Mouse (Mus musculus): ENCODE measurements at regions not wholly inside any gene's neighbourhood (a gene's known extent, or its start where the extent isn't known, plus 50 kb on each side); places are given as distances from the start of the nearest gene placed in this dataset.
"Not testable (repeated sequence)": the region's sequence is repeated elsewhere in the genome, so short reads cannot be mapped to it uniquely, and the experiment has no call there.

DNA sequence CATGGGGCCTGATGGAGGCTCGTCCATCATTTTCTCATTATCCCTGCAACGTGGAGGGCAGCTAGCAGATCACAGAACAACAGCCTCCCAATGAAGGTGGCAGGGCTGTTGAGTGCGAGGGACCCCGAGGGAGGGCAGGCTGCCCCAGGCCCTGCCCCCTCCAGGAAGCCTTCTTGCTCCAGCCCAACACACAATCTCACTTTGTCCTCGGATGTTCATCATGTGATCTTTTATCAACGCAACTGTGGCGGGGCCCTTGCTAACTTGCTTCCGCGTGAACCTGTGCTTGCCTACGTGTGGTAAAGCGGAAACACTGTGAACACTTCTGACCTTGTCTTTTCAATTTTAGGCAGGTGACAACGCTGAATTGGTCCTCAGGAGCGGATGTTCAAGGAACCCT is 147.6 kb upstream of the Rtl1 start:
- no peak overlapping the region for H3K4me3 ChIP-seq (ENCODE audit: insufficient read depth, low read length)
- no peak overlapping the region for H3K27ac ChIP-seq (ENCODE audit: insufficient read depth, low read length)
- TF ChIP-seq CTCF (IDR thresholded peaks at IDR 0.05; ENCODE audit: extremely low read depth, insufficient read depth, low read length) (no peak), POLR2A (IDR thresholded peaks at IDR 0.05; ENCODE audit: extremely low read depth, insufficient read depth, low read length) (no peak)
- H3K4me1 ChIP-seq (ENCODE audit: control insufficient read depth, insufficient read depth, low read length), result peaks cover 4% of the 10 kb centered on the region

DNA sequence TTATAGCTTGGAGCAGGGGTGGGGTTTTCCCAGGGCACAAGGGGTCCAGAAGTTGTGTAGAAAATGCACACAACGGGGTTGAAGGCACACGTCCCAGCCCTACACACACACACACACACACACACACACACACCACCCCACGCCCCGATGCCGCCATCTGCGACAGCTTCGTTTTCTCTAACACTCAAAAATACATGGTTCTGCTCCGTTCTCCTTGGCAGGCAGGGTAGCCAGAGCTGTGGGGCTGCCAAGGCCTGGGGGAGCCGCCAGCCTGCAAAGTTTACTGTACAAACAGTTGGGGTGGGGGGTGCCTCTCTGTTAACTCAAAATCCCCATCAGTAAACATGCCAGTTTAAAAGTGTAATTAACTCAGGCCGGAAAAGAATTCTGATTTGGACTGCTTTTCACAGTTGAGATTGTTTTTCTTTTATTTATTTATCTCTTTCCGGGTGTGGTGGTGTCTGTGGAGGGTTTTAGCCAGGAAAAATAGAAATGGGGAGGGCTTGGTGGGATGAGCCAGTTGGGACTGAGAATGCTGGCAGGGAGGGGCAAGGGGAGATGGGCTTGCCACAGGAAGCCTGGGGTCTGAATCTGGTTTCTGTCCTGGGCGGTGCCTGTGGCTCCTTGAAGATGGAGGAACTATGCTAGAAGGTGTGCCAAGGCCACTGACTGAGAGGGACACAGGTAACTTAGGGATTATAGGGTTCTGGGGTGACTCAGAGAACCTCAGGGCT is 148.4 kb upstream of the Rtl1 start:
- peaks cover 4% of the 10 kb centered on the region for H3K4me1 ChIP-seq (ENCODE audit: control insufficient read depth, insufficient read depth, low read length)
- H3K27ac ChIP-seq (ENCODE audit: insufficient read depth, low read length), result no peak overlapping the region
- H3K4me3 ChIP-seq (ENCODE audit: insufficient read depth, low read length), result no peak overlapping the region
- no peak for TF ChIP-seq CTCF (IDR thresholded peaks at IDR 0.05; ENCODE audit: extremely low read depth, insufficient read depth, low read length)
- no peak for TF ChIP-seq POLR2A (IDR thresholded peaks at IDR 0.05; ENCODE audit: extremely low read depth, insufficient read depth, low read length)

DNA sequence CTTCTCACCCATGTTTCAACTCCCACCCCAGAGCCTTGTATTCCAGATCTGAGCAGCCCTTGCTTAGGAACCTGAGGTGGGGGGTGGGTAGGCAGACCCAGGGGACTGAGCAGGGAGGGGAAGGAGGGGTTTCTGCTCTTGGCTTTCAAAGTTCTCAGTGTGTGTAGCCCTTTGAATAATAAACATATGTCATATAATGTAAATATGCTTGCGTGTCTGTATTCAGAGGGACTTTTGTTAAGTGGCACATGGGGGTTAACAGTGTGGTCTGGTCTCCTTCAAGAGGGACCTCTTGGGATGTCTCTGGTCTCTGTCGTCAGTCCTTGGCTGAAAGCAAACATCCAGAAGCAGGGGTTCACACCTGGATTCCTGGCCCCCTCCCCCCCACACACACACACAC is 149.1 kb upstream of the Rtl1 start:
- H3K4me3 ChIP-seq (ENCODE audit: insufficient read depth, low read length), result no peak overlapping the region
- TF ChIP-seq POLR2A (IDR thresholded peaks at IDR 0.05; ENCODE audit: extremely low read depth, insufficient read depth, low read length) (no peak), CTCF (IDR thresholded peaks at IDR 0.05; ENCODE audit: extremely low read depth, insufficient read depth, low read length) (no peak)
- peaks cover 4% of the 10 kb centered on the region for H3K4me1 ChIP-seq (ENCODE audit: control insufficient read depth, insufficient read depth, low read length)
- H3K27ac ChIP-seq (ENCODE audit: insufficient read depth, low read length), result no peak overlapping the region

DNA sequence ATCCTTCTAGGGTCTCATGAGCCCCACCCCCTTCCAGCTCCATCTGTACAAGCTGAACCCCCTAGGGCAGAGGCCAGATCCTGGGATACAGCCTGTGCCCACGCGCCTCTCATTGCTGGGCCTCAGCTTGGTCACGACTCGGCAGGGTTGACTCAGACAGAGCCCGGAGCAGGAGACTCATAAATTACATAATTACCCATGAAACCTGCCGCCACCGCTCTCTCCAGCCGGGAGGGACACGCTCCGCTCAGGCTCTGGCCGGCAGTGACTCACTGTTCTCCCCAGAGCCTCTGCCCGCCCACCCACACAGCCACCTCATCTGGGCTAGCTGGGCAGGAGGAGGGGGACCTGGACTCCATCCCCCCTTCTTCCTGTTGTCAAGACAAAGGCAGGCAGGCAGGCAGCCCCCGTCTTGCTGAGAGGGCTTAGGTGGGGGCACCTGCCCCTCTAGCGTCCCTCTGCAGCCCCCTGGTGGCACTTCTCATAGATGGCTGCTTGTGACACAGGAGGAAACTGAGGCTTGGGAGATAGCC is 149.6 kb upstream of the Rtl1 start:
- H3K4me3 ChIP-seq (ENCODE audit: insufficient read depth, low read length), result no peak overlapping the region
- H3K4me1 ChIP-seq (ENCODE audit: control insufficient read depth, insufficient read depth, low read length), result peaks cover 4% of the 10 kb centered on the region
- no peak overlapping the region for H3K27ac ChIP-seq (ENCODE audit: insufficient read depth, low read length)
- TF ChIP-seq CTCF (IDR thresholded peaks at IDR 0.05; ENCODE audit: extremely low read depth, insufficient read depth, low read length) (peak; percentile 29; the same call in 1 of the 2 replicates), POLR2A (IDR thresholded peaks at IDR 0.05; ENCODE audit: extremely low read depth, insufficient read depth, low read length) (no peak)

DNA sequence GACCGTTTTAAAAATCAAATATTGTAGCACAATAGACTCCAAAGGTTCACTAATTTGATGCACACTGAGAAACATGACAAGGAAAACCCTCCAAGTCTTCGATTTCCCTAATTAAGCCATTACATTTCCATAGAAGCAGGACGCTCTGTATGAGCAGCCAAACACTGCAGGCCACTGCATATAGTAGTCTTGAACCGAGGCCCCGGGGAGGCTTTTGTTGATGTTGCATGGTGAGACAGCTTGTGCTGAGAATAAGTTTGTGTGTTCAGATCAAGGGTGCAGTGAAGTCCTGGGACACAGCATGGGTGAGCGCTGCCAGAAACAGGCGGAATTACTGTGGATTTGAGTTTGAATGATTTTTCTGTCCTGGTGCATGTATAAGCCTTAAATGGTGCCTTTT is 154.9 kb upstream of the Rtl1 start:
- Histone ChIP-seq H3K4me3 (ENCODE audit: insufficient read depth, low read length) (no peak overlapping the region), H3K4me1 (ENCODE audit: control insufficient read depth, insufficient read depth, low read length) (no peaks in the 10 kb centered on the region), H3K27ac (ENCODE audit: insufficient read depth, low read length) (no peak overlapping the region)
- no peak for TF ChIP-seq POLR2A (IDR thresholded peaks at IDR 0.05; ENCODE audit: extremely low read depth, insufficient read depth, low read length)
- TF ChIP-seq CTCF (IDR thresholded peaks at IDR 0.05; ENCODE audit: extremely low read depth, insufficient read depth, low read length), result no peak

DNA sequence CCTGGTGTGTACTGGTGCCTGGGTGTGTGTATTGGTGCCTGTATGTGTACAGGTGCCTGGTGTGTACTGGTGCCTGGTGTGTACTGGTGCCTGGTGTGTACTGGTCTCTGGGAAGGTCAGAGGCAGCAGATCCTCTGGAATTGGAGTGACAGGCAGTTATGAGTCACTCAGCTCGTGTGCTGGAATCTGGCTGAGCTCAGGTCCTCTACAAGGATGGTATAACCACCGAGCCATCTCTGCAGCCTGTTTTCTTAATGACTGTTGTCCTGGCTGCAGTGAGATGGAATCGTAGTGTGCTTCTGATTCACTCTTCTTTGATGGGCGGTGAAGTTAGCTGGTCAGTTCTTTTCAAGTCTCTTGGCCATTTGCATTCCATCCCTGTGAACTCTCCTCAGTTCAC is 164.2 kb upstream of the Rtl1 start:
- H3K27ac ChIP-seq (ENCODE audit: insufficient read depth, low read length), result no peak overlapping the region
- no peaks in the 10 kb centered on the region for H3K4me1 ChIP-seq (ENCODE audit: control insufficient read depth, insufficient read depth, low read length)
- TF ChIP-seq CTCF (IDR thresholded peaks at IDR 0.05; ENCODE audit: extremely low read depth, insufficient read depth, low read length) (no peak), POLR2A (IDR thresholded peaks at IDR 0.05; ENCODE audit: extremely low read depth, insufficient read depth, low read length) (no peak)
- H3K4me3 ChIP-seq (ENCODE audit: insufficient read depth, low read length), result no peak overlapping the region

DNA sequence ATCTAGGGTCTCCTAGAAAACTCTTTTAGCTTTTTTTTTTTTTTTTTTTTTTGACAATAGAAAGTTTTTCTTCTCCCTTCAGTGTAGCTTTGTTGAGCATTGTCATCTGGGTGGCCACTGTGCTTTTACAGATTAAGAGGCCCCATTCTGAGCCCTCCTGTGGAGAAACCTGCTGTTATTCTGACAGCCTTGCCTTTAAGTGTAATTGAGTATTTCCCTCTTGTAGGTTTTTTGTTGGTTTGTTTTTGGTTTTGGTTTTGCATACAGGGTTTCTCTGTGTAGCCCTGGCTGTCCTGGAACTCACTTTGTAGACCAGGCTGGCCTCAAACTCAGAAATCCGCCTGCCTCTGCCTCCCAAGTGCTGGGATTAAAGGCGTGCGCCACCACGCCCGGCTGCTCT is 166.5 kb upstream of the Rtl1 start:
- H3K4me3 ChIP-seq (ENCODE audit: insufficient read depth, low read length); H3K4me1 ChIP-seq (ENCODE audit: control insufficient read depth, insufficient read depth, low read length); H3K27ac ChIP-seq (ENCODE audit: insufficient read depth, low read length): not testable (repeated sequence)

DNA sequence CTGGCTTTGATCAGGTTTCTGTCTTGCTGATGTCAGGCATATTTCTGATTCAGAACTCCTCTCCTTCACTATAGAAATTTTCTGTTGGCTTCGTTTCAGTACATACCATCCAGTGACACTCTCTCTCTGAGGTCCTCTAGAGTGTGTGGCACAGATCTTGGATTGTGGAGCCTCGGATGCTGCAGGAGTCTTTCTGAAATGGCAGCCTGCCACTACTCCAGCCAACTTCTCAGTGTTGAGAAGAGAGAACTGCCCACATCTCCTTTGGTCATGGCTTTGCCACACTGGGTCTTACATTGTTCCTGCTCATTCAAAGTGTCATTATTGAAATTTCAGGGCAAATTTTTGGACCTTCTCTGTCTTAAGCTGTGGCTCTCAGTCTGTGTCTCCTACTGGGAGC is 172.4 kb upstream of the Rtl1 start:
- TF ChIP-seq POLR2A (IDR thresholded peaks at IDR 0.05; ENCODE audit: extremely low read depth, insufficient read depth, low read length) (no peak), CTCF (IDR thresholded peaks at IDR 0.05; ENCODE audit: extremely low read depth, insufficient read depth, low read length) (no peak)
- Histone ChIP-seq H3K4me1 (ENCODE audit: control insufficient read depth, insufficient read depth, low read length) (no peaks in the 10 kb centered on the region), H3K4me3 (ENCODE audit: insufficient read depth, low read length) (no peak overlapping the region), H3K27ac (ENCODE audit: insufficient read depth, low read length) (no peak overlapping the region)

DNA sequence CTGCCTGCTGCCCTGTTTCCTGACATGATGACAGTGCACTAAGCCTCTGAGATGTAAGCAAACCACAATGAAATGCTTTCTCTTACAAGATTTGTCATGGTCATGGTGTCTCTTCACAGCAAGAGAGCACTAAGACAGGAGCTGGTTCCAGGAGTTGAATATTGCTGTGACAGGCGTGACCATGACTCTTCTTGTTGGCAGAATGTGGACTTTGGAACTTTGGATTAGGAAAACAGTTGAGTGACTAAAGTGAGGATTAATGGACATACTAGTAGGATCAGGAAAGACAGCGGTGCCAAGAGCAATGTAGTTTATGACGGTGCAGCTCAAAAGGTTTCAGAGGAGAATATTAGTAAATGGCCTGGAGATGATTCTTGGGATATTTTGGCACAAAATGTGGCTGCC is 173.8 kb upstream of the Rtl1 start:
- Histone ChIP-seq H3K4me3 (ENCODE audit: insufficient read depth, low read length) (no peak overlapping the region), H3K27ac (ENCODE audit: insufficient read depth, low read length) (no peak overlapping the region), H3K4me1 (ENCODE audit: control insufficient read depth, insufficient read depth, low read length) (no peaks in the 10 kb centered on the region)
- TF ChIP-seq POLR2A (IDR thresholded peaks at IDR 0.05; ENCODE audit: extremely low read depth, insufficient read depth, low read length) (no peak), CTCF (IDR thresholded peaks at IDR 0.05; ENCODE audit: extremely low read depth, insufficient read depth, low read length) (no peak)

DNA sequence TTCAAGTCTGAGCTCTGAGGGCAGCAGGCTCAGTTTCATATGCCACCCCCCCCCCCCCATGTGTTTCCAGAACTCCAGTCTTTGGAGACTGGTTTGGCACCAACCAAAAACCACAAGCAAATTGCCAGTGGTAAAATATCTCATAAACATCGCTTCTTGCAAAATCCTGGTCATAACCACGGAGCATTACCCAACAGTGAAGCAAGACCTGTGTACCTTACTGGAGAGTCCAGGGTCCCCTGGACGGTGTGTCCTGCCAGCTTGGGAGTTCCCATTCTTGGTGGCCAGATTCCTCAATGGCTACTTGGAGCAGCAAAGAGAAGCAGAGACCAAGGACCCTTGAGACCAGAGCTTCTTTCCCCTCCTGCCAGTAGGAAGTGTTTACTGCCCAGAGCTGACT is 198.7 kb upstream of the Rtl1 start:
- H3K4me3 ChIP-seq (ENCODE audit: insufficient read depth, low read length), result no peak overlapping the region
- TF ChIP-seq POLR2A (IDR thresholded peaks at IDR 0.05; ENCODE audit: extremely low read depth, insufficient read depth, low read length) (no peak), CTCF (IDR thresholded peaks at IDR 0.05; ENCODE audit: extremely low read depth, insufficient read depth, low read length) (no peak)
- H3K4me1 ChIP-seq (ENCODE audit: control insufficient read depth, insufficient read depth, low read length), result no peaks in the 10 kb centered on the region
- no peak overlapping the region for H3K27ac ChIP-seq (ENCODE audit: insufficient read depth, low read length)

Measured in cortical plate, adult 2 months (tissue).